Mouse (Mus musculus) neutrophil, adult 5-6 weeks (primary cell): Measurements from ENCODE around the gene Gm9. TPM values are rescaled to one million over a fixed set of nuclear protein-coding genes. Genes with fewer than 3 reads are reported as not detected.
"Not testable (repeated sequence)": the region's sequence is repeated elsewhere in the genome, so short reads cannot be mapped to it uniquely, and the experiment has no call there.

Experiments used
- ATAC-seq: fragments of 151-379, 151-347 bp; 2 replicates; pipeline ENCODE4 v1.8.0; 2017; ENCODE audit warnings: mild to moderate bottlenecking, moderate TSS enrichment; ENCODE audit not compliant: insufficient number of reproducible peaks, poor library complexity, low FRiP score, severe bottlenecking; ENCODE audit errors: extremely low read depth
- total RNA-seq: library from RNA; stranded (forward); fragments of 200-1000 nt; gene quantifications from 2 replicates; pipeline ENCODE4 v1.2.3, GENCODE M21; 2017

Gene Gm9
- not detected in 2 replicates for total RNA-seq

GRCm38 (mm10) chrX:37210941-37211340 lies at the start of gene Gm9:
Gene Gm9, minus strand, starts transcription at chrX:37211041.
- no peak for ATAC-seq

GRCm38 (mm10) chrX:37249619-37250018 lies 38.8 kb upstream of the Gm9 start, which contains the start of gene Rhox3a:
Gene Rhox3a, plus strand, starts transcription at chrX:37249919.
- ATAC-seq = not testable (repeated sequence)

GRCm38 (mm10) chrX:37244676-37245075 lies 33.8 kb upstream of the Gm9 start, which contains the start of gene Rhox2a:
Gene Rhox2a, plus strand, starts transcription at chrX:37244976.
- not testable (repeated sequence) for ATAC-seq

DNA sequence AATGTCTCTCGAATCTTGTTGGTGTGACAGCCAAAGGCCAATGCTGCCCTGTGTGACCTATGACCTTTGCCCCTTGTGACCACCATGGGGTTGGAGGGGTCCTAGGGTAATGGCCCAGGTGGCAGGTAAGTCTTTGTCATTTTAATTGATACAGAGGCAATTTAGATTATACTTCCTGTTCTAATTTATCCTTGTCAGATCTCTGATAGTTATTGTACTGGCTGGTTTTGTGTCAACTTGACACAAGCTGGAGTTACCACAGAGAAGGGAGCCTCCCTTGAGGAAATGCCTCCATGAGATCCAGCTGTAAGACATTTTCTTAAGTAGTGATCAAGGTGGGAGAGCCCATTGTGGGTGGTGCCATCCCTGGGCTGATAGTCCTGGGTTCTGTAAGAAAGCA lies 11.3 kb upstream of the Gm9 start, which contains the start of gene Rhox1:
TSS of gene Rhox1 (minus strand) at position 101 of the 400 bp plus-strand sequence.
- not testable (repeated sequence) for ATAC-seq

- ATAC-seq = no peak
Measured at GRCm38 (mm10) chrX:37198676-37199075, 12.2 kb downstream of the Gm9 start.

GRCm38 (mm10) chrX:37191744-37192379 lies 19.0 kb downstream of the Gm9 start:
- ATAC-seq = no peak

- peak; percentile 88 for ATAC-seq
Measured at GRCm38 (mm10) chrX:37191105-37191743, 19.6 kb downstream of the Gm9 start, which contains the start of the genes Ndufa1 and Rnf113a1. Gene Ndufa1, minus strand, starts transcription at chrX:37191163. Gene Rnf113a1, plus strand, starts transcription at chrX:37191245.

- no peak for ATAC-seq
Measured at GRCm38 (mm10) chrX:37190755-37191104, 20.1 kb downstream of the Gm9 start.

- not testable (repeated sequence) for ATAC-seq
Measured at GRCm38 (mm10) chrX:37184401-37184800, 26.4 kb downstream of the Gm9 start.

DNA sequence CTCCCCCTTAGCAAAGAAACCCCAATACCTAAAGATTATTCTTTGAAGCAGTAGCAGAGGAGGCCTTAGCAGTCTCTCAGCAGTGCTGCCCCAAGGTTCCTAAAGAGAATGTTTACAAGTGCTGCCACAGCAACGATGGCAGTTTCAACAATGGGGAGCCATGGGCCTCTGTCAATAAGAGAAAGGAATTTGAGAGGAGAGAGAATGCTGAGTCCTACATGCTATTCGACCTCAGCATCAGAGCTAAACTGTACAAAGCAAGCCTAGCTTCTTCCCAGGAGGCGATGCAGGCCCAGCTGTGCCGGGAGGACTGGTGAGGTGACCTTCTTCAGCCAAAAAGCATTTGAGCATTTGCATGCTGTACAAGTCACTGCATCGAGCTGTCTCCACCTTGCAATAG lies 42.1 kb downstream of the Gm9 start, which contains the start of gene Akap14:
TSS of gene Akap14 (minus strand) at position 101 of the 400 bp plus-strand sequence.
- ATAC-seq = no peak

DNA sequence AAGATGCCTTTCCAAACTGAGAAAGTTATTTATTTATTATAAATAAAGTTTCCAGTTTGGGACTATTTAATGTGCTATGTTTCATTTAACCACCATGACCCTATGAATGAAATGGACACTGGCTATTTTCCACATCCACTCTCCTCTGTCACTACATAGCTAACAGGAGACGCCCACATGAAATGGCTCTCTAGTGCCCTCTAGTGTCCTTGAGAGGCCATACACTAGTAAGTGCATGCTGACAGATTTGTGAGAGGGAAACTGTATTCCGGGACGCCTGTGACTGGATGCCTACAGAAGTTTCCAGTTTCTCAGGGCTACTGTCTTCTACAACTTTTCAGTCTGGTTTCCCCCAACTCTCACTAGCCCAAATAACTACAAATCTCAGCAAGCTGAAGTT lies 43.8 kb downstream of the Gm9 start:
- ATAC-seq = peak; percentile 64

DNA sequence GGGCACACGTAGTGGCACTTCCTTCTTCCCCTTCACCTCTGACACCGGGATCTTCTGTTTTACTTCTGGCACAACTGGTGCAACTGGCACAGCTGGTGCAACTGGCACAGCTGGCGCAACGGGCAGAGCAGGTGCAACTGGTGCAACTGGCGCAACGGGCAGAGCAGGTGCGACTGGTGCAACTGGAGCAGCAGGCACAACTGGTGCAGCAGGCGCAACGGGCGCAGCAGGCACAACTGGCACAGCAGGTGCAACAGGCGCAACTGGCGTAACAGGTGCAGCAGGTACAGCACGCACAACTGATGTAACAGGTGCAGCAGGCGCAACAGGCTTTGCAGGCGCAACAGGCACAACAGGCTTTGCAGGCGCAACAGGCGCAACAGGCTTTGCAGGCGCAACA lies 47.7 kb downstream of the Gm9 start:
- no peak for ATAC-seq

GRCm38 (mm10) chrX:37161169-37161568 lies 49.7 kb downstream of the Gm9 start:
- ATAC-seq = no peak

Other genes with a start within 250 kb of the Gm9 start
- 74.5 and 78.8 TPM in 2 replicates for gene Sept6, start 219.2 kb downstream of the Gm9 start, total RNA-seq
- gene Sowahd, start 162.2 kb downstream of the Gm9 start, total RNA-seq = not detected in 2 replicates
- 888 and 1,013 TPM in 2 replicates for gene Rpl39, start 125.6 kb downstream of the Gm9 start, total RNA-seq
- gene Upf3b, start 100.7 kb downstream of the Gm9 start, total RNA-seq = 51.4 and 64.9 TPM in 2 replicates
- 26.3 and 28.1 TPM in 2 replicates for gene Nkap, start 84.2 kb downstream of the Gm9 start, total RNA-seq
- not detected in 2 replicates for gene Akap14, start 42.2 kb downstream of the Gm9 start, total RNA-seq
- gene Ndufa1, start 19.9 kb downstream of the Gm9 start, total RNA-seq = 42.2 and 70.6 TPM in 2 replicates
- gene Rnf113a1, start 19.8 kb downstream of the Gm9 start, total RNA-seq = 3.3 and 4.4 TPM in 2 replicates
- not detected in 2 replicates for gene Rhox1, start 11.2 kb upstream of the Gm9 start, total RNA-seq
- gene Rhox2a, start 33.9 kb upstream of the Gm9 start, total RNA-seq = not detected in 2 replicates
- gene Rhox3a, start 38.9 kb upstream of the Gm9 start, total RNA-seq = not detected in 2 replicates
- gene Rhox4a, start 54.3 kb upstream of the Gm9 start, total RNA-seq = not detected in 2 replicates
- gene Rhox3a2, start 169.0 kb upstream of the Gm9 start, total RNA-seq = not detected in 2 replicates
- not detected in 2 replicates for gene Rhox4a2, start 179.8 kb upstream of the Gm9 start, total RNA-seq
- not detected in 2 replicates for gene Rhox2b, start 201.0 kb upstream of the Gm9 start, total RNA-seq
- gene Rhox4b, start 221.5 kb upstream of the Gm9 start, total RNA-seq = not detected in 2 replicates
- gene Rhox2c, start 242.6 kb upstream of the Gm9 start, total RNA-seq = not detected in 2 replicates
- gene Rhox3c, start 247.5 kb upstream of the Gm9 start, total RNA-seq = not detected in 2 replicates